Mouse (Mus musculus) MEL (cell line): ENCODE measurements at regions not wholly inside any gene's neighbourhood (a gene's known extent, or its start where the extent isn't known, plus 50 kb on each side); places are given as distances from the start of the nearest gene placed in this dataset.

Experiments used
- DNase-seq: peaks from one replicate; pipeline ENCODE4 v3.0.0; 2011; ENCODE audit warnings: low read depth, low spot score
- H3K27ac ChIP-seq: 2 replicates; pipeline ENCODE4 v1.5.1; 2012; ENCODE audit warnings: low read depth, mild to moderate bottlenecking, control low read depth, low read length, moderate library complexity; ENCODE audit not compliant: control insufficient read depth
- H3K27me3 ChIP-seq, 2 experiments: fragments of 150-350 bp in 1 of 2; sonication (generic) in 1 of 2; 2 replicates each; pipeline ENCODE4 v1.6.1; 2012; ENCODE audit warnings: low read length in 2 of 2, mild to moderate bottlenecking in 2 of 2, improper control_type of control experiment in 1 of 2, moderate library complexity in 1 of 2; ENCODE audit not compliant: insufficient read depth in 2 of 2, control insufficient read depth in 1 of 2
- H3K36me3 ChIP-seq, 2 experiments: 2 replicates each; pipeline ENCODE4 v1.6.1; 2012 to 2014; ENCODE audit warnings: low read length in 2 of 2, improper control_type of control experiment in 1 of 2, inconsistent platforms in 1 of 2, mild to moderate bottlenecking in 1 of 2; ENCODE audit not compliant: insufficient read depth in 2 of 2, control insufficient read depth in 1 of 2
- H3K4me1 ChIP-seq, 2 experiments: fragments of 150-350 bp in 1 of 2; sonication (generic) in 1 of 2; 2 replicates each; pipeline ENCODE4 v1.6.1; 2012; ENCODE audit warnings: low read length in 2 of 2, improper control_type of control experiment in 1 of 2, mild to moderate bottlenecking in 1 of 2; ENCODE audit not compliant: insufficient read depth in 2 of 2, control insufficient read depth in 1 of 2
- H3K4me3 ChIP-seq, 2 experiments: fragments of 150-350 bp in 1 of 2; sonication (generic) in 1 of 2; 2 replicates each; pipeline ENCODE4 v1.5.1; 2012; ENCODE audit warnings: low read depth in 2 of 2, low read length in 2 of 2, mild to moderate bottlenecking in 2 of 2, moderate library complexity in 2 of 2, control low read depth in 1 of 2, improper control_type of control experiment in 1 of 2; ENCODE audit not compliant: control insufficient read depth in 1 of 2, insufficient read depth in 1 of 2
- H3K79me2 ChIP-seq: 2 replicates; pipeline ENCODE4 v1.6.1; 2012; ENCODE audit warnings: mild to moderate bottlenecking, low read length, moderate library complexity; ENCODE audit not compliant: control insufficient read depth, poor library complexity, insufficient read depth
- H3K9ac ChIP-seq: 2 replicates; pipeline ENCODE4 v1.6.1; 2012; ENCODE audit warnings: low read depth, mild to moderate bottlenecking, control low read depth, low read length, moderate library complexity; ENCODE audit not compliant: control insufficient read depth, poor library complexity, severe bottlenecking
- H3K9me3 ChIP-seq: fragments of 150-350 bp; sonication (generic); replicated peaks from 2 replicates; pipeline ENCODE4 v1.6.1; 2012; ENCODE audit warnings: mild to moderate bottlenecking, low read length, improper control_type of control experiment, moderate library complexity; ENCODE audit not compliant: insufficient read depth
- CHD1 ChIP-seq: IDR thresholded peaks from 2 replicates; pipeline ENCODE4 v1.6.1; 2012; ENCODE audit warnings: low read depth, mild to moderate bottlenecking, inconsistent platforms, low read length, improper control_type of control experiment
- CTCF ChIP-seq, 3 experiments: IDR thresholded peaks in 2 of 3; conservative IDR thresholded peaks in 1 of 3; 2 replicates each; pipeline ENCODE4 v1.5.1; 2011 to 2012; ENCODE audit warnings: low read length in 3 of 3, low read depth in 2 of 3, mild to moderate bottlenecking in 2 of 3, improper control_type of control experiment in 1 of 3, inconsistent platforms in 1 of 3, mixed read lengths in 1 of 3, moderate library complexity in 1 of 3; ENCODE audit not compliant: control insufficient read depth in 1 of 3, insufficient read depth in 1 of 3, poor library complexity in 1 of 3, severe bottlenecking in 1 of 3
- E2F4 ChIP-seq: IDR thresholded peaks from 2 replicates; pipeline ENCODE4 v1.6.1; 2011; ENCODE audit warnings: low read depth, low read length, improper control_type of control experiment, borderline replicate concordance
- ELF1 ChIP-seq: IDR thresholded peaks from 2 replicates; pipeline ENCODE4 v1.6.1; 2014; ENCODE audit warnings: low read depth, mild to moderate bottlenecking, inconsistent platforms, low read length, improper control_type of control experiment, moderate library complexity
- EP300 ChIP-seq, 2 experiments: IDR thresholded peaks; 2 replicates each; pipeline ENCODE4 v1.6.1; 2011; ENCODE audit warnings: improper control_type of control experiment in 2 of 2, low read length in 2 of 2, low read depth in 1 of 2, mild to moderate bottlenecking in 1 of 2
- GATA1 ChIP-seq: IDR thresholded peaks from 2 replicates; pipeline ENCODE4 v1.6.1; 2011; ENCODE audit warnings: low read depth, low read length, improper control_type of control experiment
- JUND ChIP-seq: IDR thresholded peaks from 2 replicates; pipeline ENCODE4 v1.6.1; 2011; ENCODE audit warnings: low read depth, mild to moderate bottlenecking, improper control_type of control experiment, low read length
- KAT2A ChIP-seq: conservative IDR thresholded peaks from 2 replicates; pipeline ENCODE4 v1.6.1; 2012; ENCODE audit warnings: low read depth, low read length, improper control_type of control experiment, inconsistent platforms
- MAFK ChIP-seq: IDR thresholded peaks from 2 replicates; pipeline ENCODE4 v1.6.1; 2011; ENCODE audit warnings: low read depth, mild to moderate bottlenecking, low read length, improper control_type of control experiment, borderline replicate concordance
- MAX ChIP-seq: IDR thresholded peaks from 2 replicates; pipeline ENCODE4 v1.6.1; 2011; ENCODE audit warnings: low read length, improper control_type of control experiment
- MAZ ChIP-seq: IDR thresholded peaks from 2 replicates; pipeline ENCODE4 v1.6.1; 2012; ENCODE audit warnings: low read depth, mild to moderate bottlenecking, inconsistent platforms, low read length, improper control_type of control experiment
- MEF2A ChIP-seq: IDR thresholded peaks from 2 replicates; pipeline ENCODE4 v1.6.1; 2014; ENCODE audit warnings: low read depth, mild to moderate bottlenecking, inconsistent platforms, low read length, improper control_type of control experiment; ENCODE audit not compliant: poor library complexity, insufficient replicate concordance, severe bottlenecking; ENCODE audit errors: extremely low read depth
- MXI1 ChIP-seq: IDR thresholded peaks from 2 replicates; pipeline ENCODE4 v1.6.1; 2011; ENCODE audit warnings: mild to moderate bottlenecking, low read depth, low read length, improper control_type of control experiment
- MYB ChIP-seq: IDR thresholded peaks from 2 replicates; pipeline ENCODE4 v1.6.1; 2011; ENCODE audit warnings: mild to moderate bottlenecking, low read depth, low read length, improper control_type of control experiment
- NELFE ChIP-seq: IDR thresholded peaks from 2 replicates; pipeline ENCODE4 v1.6.1; 2011; ENCODE audit warnings: low read depth, low read length, improper control_type of control experiment
- NRF1 ChIP-seq: IDR thresholded peaks from 2 replicates; pipeline ENCODE4 v1.6.1; 2014; ENCODE audit warnings: low read depth, mild to moderate bottlenecking, inconsistent platforms, low read length, improper control_type of control experiment, moderate library complexity; ENCODE audit not compliant: poor library complexity, insufficient read depth, severe bottlenecking
- RCOR1 ChIP-seq: IDR thresholded peaks from 2 replicates; pipeline ENCODE4 v1.6.1; 2012; ENCODE audit warnings: low read depth, mild to moderate bottlenecking, inconsistent platforms, low read length, improper control_type of control experiment
- SMC3 ChIP-seq: IDR thresholded peaks from 2 replicates; pipeline ENCODE4 v1.6.1; 2011; ENCODE audit warnings: low read depth, low read length, improper control_type of control experiment
- TBP ChIP-seq: IDR thresholded peaks from 2 replicates; pipeline ENCODE4 v1.8.0; 2011; ENCODE audit warnings: low read depth, low read length, improper control_type of control experiment
- TCF12 ChIP-seq: IDR thresholded peaks from 2 replicates; pipeline ENCODE4 v1.6.1; 2014; ENCODE audit warnings: low read depth, mild to moderate bottlenecking, inconsistent platforms, low read length, improper control_type of control experiment, moderate library complexity
- UBTF ChIP-seq: IDR thresholded peaks from 2 replicates; pipeline ENCODE4 v1.6.1; 2012; ENCODE audit warnings: low read depth, mild to moderate bottlenecking, inconsistent platforms, low read length, improper control_type of control experiment, moderate library complexity, borderline replicate concordance; ENCODE audit not compliant: insufficient read depth
- ZC3H11A ChIP-seq: IDR thresholded peaks from 2 replicates; pipeline ENCODE4 v1.6.1; 2012; ENCODE audit warnings: low read depth, mild to moderate bottlenecking, inconsistent platforms, low read length, improper control_type of control experiment
- ZMIZ1 ChIP-seq: IDR thresholded peaks from 2 replicates; pipeline ENCODE4 v1.6.1; 2012; ENCODE audit warnings: low read depth, mild to moderate bottlenecking, inconsistent platforms, low read length, improper control_type of control experiment, moderate library complexity
- ZNF384 ChIP-seq: IDR thresholded peaks from 2 replicates; pipeline ENCODE4 v1.6.1; 2012; ENCODE audit warnings: low read depth, mild to moderate bottlenecking, inconsistent platforms, low read length, improper control_type of control experiment

DNA sequence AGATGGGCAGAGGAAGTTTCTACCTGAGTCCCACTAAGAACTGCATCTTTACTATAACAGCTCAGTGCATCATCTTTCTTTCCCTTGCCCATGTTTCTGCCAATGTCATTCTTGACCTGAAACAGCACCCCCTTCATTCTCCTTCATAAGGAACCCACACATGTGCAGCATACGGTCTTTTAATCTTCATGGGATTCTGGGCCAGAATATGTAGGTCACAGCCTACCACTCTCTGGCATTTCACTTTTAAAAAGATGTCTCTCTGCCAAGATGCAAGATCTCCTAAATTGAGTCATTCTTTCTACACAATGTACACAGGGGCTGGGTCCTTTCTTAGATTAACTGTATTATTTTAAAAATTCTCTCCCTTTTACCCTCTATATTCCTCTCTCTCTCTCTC is 223.2 kb downstream of the Twistnb start:
- no peak for TF ChIP-seq KAT2A
- TF ChIP-seq ZNF384: no peak
- no peak for TF ChIP-seq MEF2A
- no peak for TF ChIP-seq NRF1
- TF ChIP-seq UBTF: no peak
- TF ChIP-seq MAFK: no peak
- no peak for TF ChIP-seq ELF1
- no peak for TF ChIP-seq CHD1
- TF ChIP-seq JUND: no peak

GRCm38 (mm10) chr12:33675508-33675907 is 246.1 kb downstream of the Twistnb start:
- no peak for DNase-seq
- Histone ChIP-seq H3K27me3 (no peaks in the 10 kb centered on the region), H3K4me1 (no peaks in the 10 kb centered on the region), H3K9me3 (no peaks in the 10 kb centered on the region), H3K27ac (no peak overlapping the region), H3K4me3 (no peak overlapping the region), H3K36me3 (no peaks in the 10 kb centered on the region), H3K79me2 (no peaks in the 10 kb centered on the region), H3K9ac (no peak overlapping the region)
- TF ChIP-seq E2F4 (no peak), TBP (no peak), MAFK (no peak), JUND (no peak), GATA1 (no peak), RCOR1 (no peak), TCF12 (no peak), SMC3 (no peak), NRF1 (no peak), ZC3H11A (no peak), MYB (no peak), CTCF (IDR thresholded peaks at IDR 0.05 in 2 of 3, conservative IDR thresholded peaks at IDR 0.05 in 1 of 3; ENCODE audit: control insufficient read depth in 1 of 3, insufficient read depth in 1 of 3, low read depth in 2 of 3, low read length in 3 of 3, poor library complexity in 1 of 3, severe bottlenecking in 1 of 3) (no peak), MXI1 (no peak), ZMIZ1 (no peak), MAZ (no peak), MAX (no peak), MEF2A (no peak), EP300 (IDR thresholded peaks at IDR 0.05; ENCODE audit: low read depth in 1 of 2, low read length in 2 of 2) (no peak), ZNF384 (no peak), NELFE (no peak)

More for the DNA sequence above, 223.2 kb downstream of the Twistnb start:
- Histone ChIP-seq H3K27ac (no peak overlapping the region), H3K9me3 (no peaks in the 10 kb centered on the region), H3K79me2 (no peaks in the 10 kb centered on the region), H3K9ac (no peak overlapping the region), H3K4me3 (no peak overlapping the region), H3K36me3 (no peaks in the 10 kb centered on the region), H3K4me1 (no peaks in the 10 kb centered on the region), H3K27me3 (no peaks in the 10 kb centered on the region)
- DNase-seq: no peak
